Mouse (Mus musculus) lung, embryonic 15.5 days (tissue): Measurements from ENCODE around the gene Boc. TPM values are rescaled to one million over a fixed set of nuclear protein-coding genes. Genes with fewer than 3 reads are reported as not detected.

Experiments
- ATAC-seq: fragments of 200-750 bp; cut with Nextera tagmentation; 2 replicates; pipeline ENCODE4 v1.8.0; 2017; ENCODE audit warnings: moderate number of reproducible peaks, borderline replicate concordance; ENCODE audit not compliant: low FRiP score, low TSS enrichment; ENCODE audit errors: extremely low read depth
- H3K27ac ChIP-seq: fragments of 300-500 bp; sonication (generic); 2 replicates; pipeline ENCODE4 v1.5.1; 2015; ENCODE audit warnings: moderate library complexity, mild to moderate bottlenecking, inconsistent platforms
- H3K27me3 ChIP-seq: fragments of 300-500 bp; sonication (generic); 2 replicates; pipeline ENCODE4 v1.6.1; 2015; ENCODE audit warnings: inconsistent platforms
- H3K36me3 ChIP-seq: fragments of 300-500 bp; sonication (generic); 2 replicates; pipeline ENCODE4 v1.6.1; 2015; ENCODE audit warnings: inconsistent platforms
- H3K4me1 ChIP-seq: fragments of 300-500 bp; sonication (generic); 2 replicates; pipeline ENCODE4 v1.6.1; 2015; ENCODE audit warnings: inconsistent platforms
- H3K4me2 ChIP-seq: fragments of 300-500 bp; sonication (generic); 2 replicates; pipeline ENCODE4 v1.6.1; 2015; ENCODE audit warnings: inconsistent platforms, mild to moderate bottlenecking, moderate library complexity
- H3K4me3 ChIP-seq: fragments of 300-500 bp; sonication (generic); 2 replicates; pipeline ENCODE4 v1.5.1; 2015; ENCODE audit warnings: mild to moderate bottlenecking, inconsistent platforms
- H3K9ac ChIP-seq: fragments of 300-500 bp; sonication (generic); 2 replicates; pipeline ENCODE4 v1.6.1; 2015; ENCODE audit warnings: inconsistent platforms
- H3K9me3 ChIP-seq: fragments of 300-500 bp; sonication (generic); 2 replicates; pipeline ENCODE4 v1.6.1; 2016; ENCODE audit warnings: inconsistent platforms
- WGBS: fragments of 180-500 bp; shearing (Covaris S2); methylation state at CpG from one replicate; pipeline ENCODE4 v1.1.7; 2015; 5-methylcytosine and 5-hydroxymethylcytosine counted together
- polyA plus RNA-seq: library from polyadenylated mRNA; unstranded; fragments of >200 nt; fragmentation: Nextera tagmentation; extraction: Ambion mirVana; gene quantifications from 2 replicates; pipeline ENCODE4 v1.2.1, GENCODE M21; 2015

Gene Boc
- polyA plus RNA-seq, 1 experiment from 2014 or later, result 29.9 TPM

GRCm38 (mm10) chr16:44498447-44498846 lies 60.2 kb downstream of the Boc start:
- Histone ChIP-seq H3K4me2 (no peak overlapping the region), H3K4me3 (no peak overlapping the region), H3K9me3 (no peaks in the 10 kb centered on the region), H3K27ac (no peak overlapping the region), H3K27me3 (no peaks in the 10 kb centered on the region), H3K9ac (no peak overlapping the region), H3K4me1 (peaks cover 28% of the 10 kb centered on the region), H3K36me3 (peaks cover 66% of the 10 kb centered on the region)
- ATAC-seq, result no peak
- WGBS, result 89% methylated on average over 3 of the region's 3 CpGs

GRCm38 (mm10) chr16:44496971-44497464 lies 61.7 kb downstream of the Boc start:
- H3K9ac ChIP-seq, result no peak overlapping the region
- H3K36me3 ChIP-seq, result peaks cover 60% of the 10 kb centered on the region
- H3K27me3 ChIP-seq, result no peaks in the 10 kb centered on the region
- no peak for ATAC-seq
- WGBS, result 78% methylated on average over 15 of the region's 15 CpGs
- no peak overlapping the region for H3K4me2 ChIP-seq
- H3K9me3 ChIP-seq, result no peaks in the 10 kb centered on the region
- H3K27ac ChIP-seq, result no peak overlapping the region
- H3K4me3 ChIP-seq, result no peak overlapping the region
- H3K4me1 ChIP-seq, result peaks cover 19% of the 10 kb centered on the region

- ATAC-seq, result no peak
- no peak overlapping the region for H3K9ac ChIP-seq
Observed at GRCm38 (mm10) chr16:44494441-44495108, 64.1 kb downstream of the Boc start.

GRCm38 (mm10) chr16:44493868-44494267 lies 64.8 kb downstream of the Boc start:
- Histone ChIP-seq H3K4me1 (peaks cover 19% of the 10 kb centered on the region), H3K9me3 (no peaks in the 10 kb centered on the region), H3K27ac (peak overlapping the region; percentile 58), H3K4me2 (no peak overlapping the region), H3K27me3 (no peaks in the 10 kb centered on the region), H3K36me3 (peaks cover 59% of the 10 kb centered on the region), H3K4me3 (no peak overlapping the region), H3K9ac (no peak overlapping the region)
- no peak for ATAC-seq
- 29% methylated on average over 6 of the region's 6 CpGs for WGBS

More at GRCm38 (mm10) chr16:44494441-44495108, 64.1 kb downstream of the Boc start:
- peak overlapping the region; percentile 58 for H3K27ac ChIP-seq
- WGBS, result 31% methylated on average over 8 of the region's 8 CpGs
- H3K4me2 ChIP-seq, result no peak overlapping the region
- no peak overlapping the region for H3K4me3 ChIP-seq
- H3K27me3 ChIP-seq, result no peaks in the 10 kb centered on the region
- no peaks in the 10 kb centered on the region for H3K9me3 ChIP-seq
- H3K36me3 ChIP-seq, result peaks cover 58% of the 10 kb centered on the region
- H3K4me1 ChIP-seq, result peaks cover 19% of the 10 kb centered on the region

- WGBS, result 66% methylated on average over 9 of the region's 9 CpGs
- Histone ChIP-seq H3K4me3 (no peak overlapping the region), H3K4me1 (peaks cover 19% of the 10 kb centered on the region), H3K9ac (no peak overlapping the region), H3K36me3 (peaks cover 50% of the 10 kb centered on the region), H3K9me3 (no peaks in the 10 kb centered on the region), H3K27me3 (no peaks in the 10 kb centered on the region), H3K4me2 (no peak overlapping the region), H3K27ac (no peak overlapping the region)
- no peak for ATAC-seq
Observed at GRCm38 (mm10) chr16:44492706-44493105, 66.0 kb downstream of the Boc start.

GRCm38 (mm10) chr16:44492151-44492550 lies 66.5 kb downstream of the Boc start:
- no peak for ATAC-seq
- Histone ChIP-seq H3K36me3 (peaks cover 49% of the 10 kb centered on the region), H3K4me1 (peaks cover 19% of the 10 kb centered on the region), H3K9ac (no peak overlapping the region), H3K4me3 (no peak overlapping the region), H3K9me3 (no peaks in the 10 kb centered on the region), H3K27ac (no peak overlapping the region), H3K4me2 (no peak overlapping the region), H3K27me3 (no peaks in the 10 kb centered on the region)
- WGBS, result 83% methylated on average over 6 of the region's 6 CpGs

- no peak for ATAC-seq
- H3K4me3 ChIP-seq, result no peak overlapping the region
- H3K9me3 ChIP-seq, result no peaks in the 10 kb centered on the region
- no peak overlapping the region for H3K4me2 ChIP-seq
- no peaks in the 10 kb centered on the region for H3K27me3 ChIP-seq
- H3K27ac ChIP-seq, result no peak overlapping the region
- peaks cover 19% of the 10 kb centered on the region for H3K4me1 ChIP-seq
- WGBS, result 73% methylated on average over 9 of the region's 9 CpGs
- peaks cover 48% of the 10 kb centered on the region for H3K36me3 ChIP-seq
- no peak overlapping the region for H3K9ac ChIP-seq
Observed at GRCm38 (mm10) chr16:44491051-44491450, 67.6 kb downstream of the Boc start.

- Histone ChIP-seq H3K4me1 (peaks cover 5% of the 10 kb centered on the region), H3K9me3 (no peaks in the 10 kb centered on the region), H3K27me3 (no peaks in the 10 kb centered on the region), H3K27ac (no peak overlapping the region), H3K9ac (no peak overlapping the region), H3K4me2 (no peak overlapping the region), H3K36me3 (peaks cover 46% of the 10 kb centered on the region), H3K4me3 (no peak overlapping the region)
- no peak for ATAC-seq
- WGBS, result 85% methylated on average over 13 of the region's 13 CpGs
Observed at GRCm38 (mm10) chr16:44487194-44487593, 71.5 kb downstream of the Boc start.

- peaks cover 10% of the 10 kb centered on the region for H3K4me1 ChIP-seq
- H3K9me3 ChIP-seq, result no peaks in the 10 kb centered on the region
- H3K4me3 ChIP-seq, result no peak overlapping the region
- H3K36me3 ChIP-seq, result peaks cover 41% of the 10 kb centered on the region
- H3K9ac ChIP-seq, result no peak overlapping the region
- H3K4me2 ChIP-seq, result no peak overlapping the region
- no peaks in the 10 kb centered on the region for H3K27me3 ChIP-seq
- no peak for ATAC-seq
- H3K27ac ChIP-seq, result no peak overlapping the region
- 71% methylated on average over 9 of the region's 9 CpGs for WGBS
Observed at GRCm38 (mm10) chr16:44486612-44487011, 72.1 kb downstream of the Boc start.

GRCm38 (mm10) chr16:44485691-44486090 lies 73.0 kb downstream of the Boc start:
- Histone ChIP-seq H3K4me3 (no peak overlapping the region), H3K4me2 (no peak overlapping the region), H3K4me1 (peaks cover 19% of the 10 kb centered on the region), H3K36me3 (peaks cover 32% of the 10 kb centered on the region), H3K27ac (peak overlapping the region; percentile 24; the same call in 1 of the 2 replicates), H3K9me3 (no peaks in the 10 kb centered on the region), H3K9ac (no peak overlapping the region), H3K27me3 (no peaks in the 10 kb centered on the region)
- no peak for ATAC-seq
- 68% methylated on average over 8 of the region's 8 CpGs for WGBS

- peaks cover 24% of the 10 kb centered on the region for H3K4me1 ChIP-seq
- 29% methylated on average over 10 of the region's 10 CpGs for WGBS
Observed at GRCm38 (mm10) chr16:44484831-44485230, 73.9 kb downstream of the Boc start.

GRCm38 (mm10) chr16:44484079-44484478 lies 74.6 kb downstream of the Boc start:
- H3K9me3 ChIP-seq, result no peaks in the 10 kb centered on the region
- peak overlapping the region; percentile 43 for H3K27ac ChIP-seq
- no peak overlapping the region for H3K4me3 ChIP-seq
- 4% methylated on average over 7 of the region's 7 CpGs for WGBS
- H3K4me2 ChIP-seq, result no peak overlapping the region
- no peak overlapping the region for H3K9ac ChIP-seq
- H3K36me3 ChIP-seq, result peaks cover 18% of the 10 kb centered on the region
- ATAC-seq, result no peak
- peaks cover 27% of the 10 kb centered on the region for H3K4me1 ChIP-seq
- no peaks in the 10 kb centered on the region for H3K27me3 ChIP-seq

More at GRCm38 (mm10) chr16:44484831-44485230, 73.9 kb downstream of the Boc start:
- no peak overlapping the region for H3K4me2 ChIP-seq
- H3K9ac ChIP-seq, result no peak overlapping the region
- H3K4me3 ChIP-seq, result no peak overlapping the region
- peaks cover 24% of the 10 kb centered on the region for H3K36me3 ChIP-seq
- H3K27me3 ChIP-seq, result no peaks in the 10 kb centered on the region
- H3K9me3 ChIP-seq, result no peaks in the 10 kb centered on the region
- ATAC-seq, result no peak
- peak overlapping the region; percentile 43; the same call in 1 of the 2 replicates for H3K27ac ChIP-seq
